Mouse (Mus musculus) hindlimb bud, embryonic 11.5 days (tissue): ENCODE measurements around the gene Racgap1.

Source experiments
- DNase-seq: peaks from one replicate; pipeline ENCODE4 v3.0.0-alpha.2; 2012; ENCODE audit warnings: low read depth, low spot score; ENCODE audit errors: extremely low spot score

The Racgap1 gene

GRCm38 (mm10) chr15:99651163-99651872 is at the start of gene Racgap1:
Gene Racgap1, minus strand, starts transcription at chr15:99651656.
- peak; percentile 85 for DNase-seq

GRCm38 (mm10) chr15:99700219-99701106 is 49.0 kb upstream of the Racgap1 start:
- no peak for DNase-seq

- DNase-seq: no peak
Observed at GRCm38 (mm10) chr15:99699715-99700114, 48.3 kb upstream of the Racgap1 start.

- no peak for DNase-seq
Observed at GRCm38 (mm10) chr15:99698533-99699085, 47.2 kb upstream of the Racgap1 start.

- DNase-seq: no peak
Observed at GRCm38 (mm10) chr15:99697309-99697708, 45.9 kb upstream of the Racgap1 start.

GRCm38 (mm10) chr15:99691976-99692375 is 40.5 kb upstream of the Racgap1 start:
- DNase-seq: no peak

- DNase-seq: no peak
Observed at GRCm38 (mm10) chr15:99690924-99691323, 39.5 kb upstream of the Racgap1 start.

GRCm38 (mm10) chr15:99688712-99689111 is 37.3 kb upstream of the Racgap1 start:
- no peak for DNase-seq

- DNase-seq: no peak
Observed at GRCm38 (mm10) chr15:99684156-99684555, 32.7 kb upstream of the Racgap1 start.

GRCm38 (mm10) chr15:99682880-99683279 is 31.4 kb upstream of the Racgap1 start:
- no peak for DNase-seq

- no peak for DNase-seq
Observed at GRCm38 (mm10) chr15:99679008-99679407, 27.6 kb upstream of the Racgap1 start.

GRCm38 (mm10) chr15:99678063-99678800 is 26.8 kb upstream of the Racgap1 start:
- DNase-seq: no peak

GRCm38 (mm10) chr15:99677089-99677488 is 25.6 kb upstream of the Racgap1 start:
- DNase-seq: no peak

GRCm38 (mm10) chr15:99674866-99675265 is 23.4 kb upstream of the Racgap1 start:
- no peak for DNase-seq

GRCm38 (mm10) chr15:99671783-99672182 is 20.3 kb upstream of the Racgap1 start:
- no peak for DNase-seq

- DNase-seq: no peak
Observed at GRCm38 (mm10) chr15:99670964-99671670, 19.7 kb upstream of the Racgap1 start.

GRCm38 (mm10) chr15:99670154-99670821 is 18.8 kb upstream of the Racgap1 start, which contains the start of gene Asic1:
Gene Asic1, plus strand, starts transcription at chr15:99670368.
- DNase-seq: no peak

- DNase-seq: no peak
Observed at GRCm38 (mm10) chr15:99669392-99669791, 17.9 kb upstream of the Racgap1 start.

GRCm38 (mm10) chr15:99668881-99669280 is 17.4 kb upstream of the Racgap1 start:
- no peak for DNase-seq

GRCm38 (mm10) chr15:99667544-99667943 is 16.1 kb upstream of the Racgap1 start:
- DNase-seq: no peak
